Mouse (Mus musculus): ENCODE data around the gene Fbxw8. TPM values are rescaled to one million over a fixed set of nuclear protein-coding genes. Genes with fewer than 3 reads are reported as not detected.

The Fbxw8 gene
- polyA plus RNA-seq, 1 experiment = 28.3 TPM

DNA sequence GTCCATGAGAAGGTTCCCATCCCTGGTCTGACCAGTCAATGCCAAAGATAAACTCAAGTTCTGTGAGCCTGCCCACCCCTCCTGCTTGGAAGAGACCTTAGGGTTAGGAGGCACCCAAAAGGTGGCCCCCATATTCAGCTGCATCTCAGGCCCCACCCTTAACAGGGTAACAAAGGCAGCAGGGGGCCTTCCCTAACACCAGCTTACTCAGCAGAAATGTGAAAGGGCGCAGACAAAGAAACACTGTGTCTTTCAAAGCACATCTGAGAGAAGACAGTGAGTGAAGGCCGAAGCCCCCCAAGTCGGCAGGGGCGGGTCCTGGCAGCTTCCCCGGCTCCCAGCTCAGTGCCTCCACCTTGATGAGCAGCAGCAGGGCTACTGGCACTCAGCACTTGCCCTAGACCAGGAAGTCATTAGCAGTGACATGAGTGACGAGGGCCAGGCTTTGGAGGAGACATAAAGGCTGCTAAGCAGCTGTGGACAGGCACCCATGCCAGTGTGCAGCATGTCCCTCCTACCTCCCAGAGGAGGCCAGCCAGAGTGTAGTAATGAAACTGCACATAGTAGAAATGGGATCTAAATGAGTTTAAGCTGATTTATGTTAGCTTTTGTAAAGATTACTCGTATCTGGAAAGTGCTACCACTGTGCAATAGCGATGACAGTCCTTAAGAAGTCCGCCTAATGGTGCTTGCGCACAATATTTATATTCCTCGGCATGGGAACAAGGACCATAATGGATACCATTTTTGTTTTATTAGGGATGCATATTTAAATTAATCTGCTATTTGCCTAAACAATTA lies 56.0 kb downstream of the Fbxw8 start:
- peaks cover 3% of the 10 kb centered on the region; the same call in 1 of the 2 replicates for H3K36me3 ChIP-seq (ENCODE audit: control insufficient read depth, insufficient read depth, low read length)
- no peaks in the 10 kb centered on the region for H3K27me3 ChIP-seq (ENCODE audit: control insufficient read depth, insufficient read depth, low read length)
- no peaks in the 10 kb centered on the region for H3K4me1 ChIP-seq (ENCODE audit: control insufficient read depth, insufficient read depth, insufficient read length, low read length)
- no peak overlapping the region for H3K4me3 ChIP-seq (ENCODE audit: low read depth, low read length)
- 85% methylated on average over 11 of the region's 11 CpGs for WGBS
- TF ChIP-seq POLR2A (IDR thresholded peaks at IDR 0.05; ENCODE audit: low read depth, low read length) = no peak
- no peak for TF ChIP-seq CTCF (IDR thresholded peaks at IDR 0.05; ENCODE audit: extremely low read depth, insufficient read length, insufficient replicate concordance, low read depth, low read length)
- H3K27ac ChIP-seq (ENCODE audit: insufficient read depth, low read depth, low read length) = no peak overlapping the region

DNA sequence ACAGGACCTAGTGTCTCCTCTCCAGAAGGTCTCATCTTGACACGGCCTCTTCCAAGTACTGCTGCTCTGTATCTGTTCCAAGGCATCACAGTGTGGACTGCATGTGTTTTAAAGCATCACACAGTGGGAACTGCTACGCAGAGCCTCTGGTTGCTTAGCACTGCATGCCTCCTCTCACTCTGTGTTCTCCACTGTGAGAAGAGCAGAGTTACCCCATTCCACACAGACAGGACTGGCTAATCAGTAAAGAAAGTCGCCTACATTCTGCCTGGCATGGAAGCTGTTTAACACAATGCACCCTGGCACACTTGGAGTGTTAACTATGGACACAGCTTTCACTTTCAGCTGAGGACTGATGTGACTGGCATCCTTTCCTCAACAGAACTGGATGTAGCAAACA lies 58.9 kb downstream of the Fbxw8 start:
- H3K4me1 ChIP-seq (ENCODE audit: control insufficient read depth, insufficient read depth, insufficient read length, low read length) = no peaks in the 10 kb centered on the region
- peaks cover 12% of the 10 kb centered on the region for H3K36me3 ChIP-seq (ENCODE audit: control insufficient read depth, insufficient read depth, low read length)
- H3K27ac ChIP-seq (ENCODE audit: insufficient read depth, low read depth, low read length) = no peak overlapping the region
- TF ChIP-seq CTCF (IDR thresholded peaks at IDR 0.05; ENCODE audit: extremely low read depth, insufficient read length, insufficient replicate concordance, low read depth, low read length) = no peak
- TF ChIP-seq POLR2A (IDR thresholded peaks at IDR 0.05; ENCODE audit: low read depth, low read length) = no peak
- WGBS = 79% methylated on average over 3 of the region's 3 CpGs
- no peak overlapping the region for H3K4me3 ChIP-seq (ENCODE audit: low read depth, low read length)
- H3K27me3 ChIP-seq (ENCODE audit: control insufficient read depth, insufficient read depth, low read length) = no peaks in the 10 kb centered on the region

DNA sequence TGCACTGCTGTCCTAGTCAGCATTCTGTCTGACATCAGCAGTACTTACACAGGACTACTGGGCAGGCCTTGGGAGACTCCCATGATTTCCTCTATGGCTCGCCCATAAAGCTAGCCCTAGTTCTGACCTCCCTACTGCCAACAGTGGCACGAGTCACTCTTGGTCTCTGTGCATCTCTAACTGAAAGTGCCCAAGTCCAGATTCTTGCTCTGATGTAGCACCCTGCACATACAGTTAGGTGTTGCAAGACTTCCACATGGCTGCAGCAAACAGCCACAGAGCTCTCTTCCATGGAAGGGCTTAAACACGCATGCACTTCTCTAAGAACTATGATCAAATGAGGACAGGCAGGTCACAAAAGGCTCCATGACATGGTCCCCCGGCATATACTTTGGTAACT lies 59.4 kb downstream of the Fbxw8 start:
- no peaks in the 10 kb centered on the region for H3K27me3 ChIP-seq (ENCODE audit: control insufficient read depth, insufficient read depth, low read length)
- H3K36me3 ChIP-seq (ENCODE audit: control insufficient read depth, insufficient read depth, low read length) = peaks cover 15% of the 10 kb centered on the region
- H3K4me3 ChIP-seq (ENCODE audit: low read depth, low read length) = no peak overlapping the region
- H3K27ac ChIP-seq (ENCODE audit: insufficient read depth, low read depth, low read length) = no peak overlapping the region
- 82% methylated on average over 4 of the region's 4 CpGs for WGBS
- TF ChIP-seq CTCF (IDR thresholded peaks at IDR 0.05; ENCODE audit: extremely low read depth, insufficient read length, insufficient replicate concordance, low read depth, low read length) = no peak
- TF ChIP-seq POLR2A (IDR thresholded peaks at IDR 0.05; ENCODE audit: low read depth, low read length) = no peak
- H3K4me1 ChIP-seq (ENCODE audit: control insufficient read depth, insufficient read depth, insufficient read length, low read length) = no peaks in the 10 kb centered on the region

DNA sequence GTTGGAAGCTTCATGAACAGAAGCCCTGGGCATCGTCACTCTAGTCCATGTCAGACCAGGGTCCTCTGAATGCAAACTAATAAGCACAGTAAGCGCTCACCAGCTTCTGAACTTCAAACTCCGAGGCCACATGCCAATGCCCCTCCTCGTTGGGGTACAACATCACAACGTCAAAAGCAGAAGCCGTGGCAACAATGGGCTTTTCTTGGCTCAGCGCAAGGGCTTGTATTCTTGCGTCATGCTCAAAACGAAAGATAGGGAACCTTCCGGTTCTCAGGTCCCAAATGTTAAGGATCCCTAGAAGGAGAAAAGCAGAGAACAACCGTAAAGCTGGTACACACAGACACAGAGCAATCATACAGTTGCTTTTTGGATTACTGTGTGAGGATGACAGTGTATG lies 59.8 kb downstream of the Fbxw8 start:
- H3K4me1 ChIP-seq (ENCODE audit: control insufficient read depth, insufficient read depth, insufficient read length, low read length) = no peaks in the 10 kb centered on the region
- H3K27me3 ChIP-seq (ENCODE audit: control insufficient read depth, insufficient read depth, low read length) = no peaks in the 10 kb centered on the region
- no peak overlapping the region for H3K4me3 ChIP-seq (ENCODE audit: low read depth, low read length)
- WGBS = 88% methylated on average over 11 of the region's 11 CpGs
- H3K36me3 ChIP-seq (ENCODE audit: control insufficient read depth, insufficient read depth, low read length) = peaks cover 19% of the 10 kb centered on the region
- H3K27ac ChIP-seq (ENCODE audit: insufficient read depth, low read depth, low read length) = no peak overlapping the region
- TF ChIP-seq CTCF (IDR thresholded peaks at IDR 0.05; ENCODE audit: extremely low read depth, insufficient read length, insufficient replicate concordance, low read depth, low read length) (no peak), POLR2A (IDR thresholded peaks at IDR 0.05; ENCODE audit: low read depth, low read length) (no peak)

DNA sequence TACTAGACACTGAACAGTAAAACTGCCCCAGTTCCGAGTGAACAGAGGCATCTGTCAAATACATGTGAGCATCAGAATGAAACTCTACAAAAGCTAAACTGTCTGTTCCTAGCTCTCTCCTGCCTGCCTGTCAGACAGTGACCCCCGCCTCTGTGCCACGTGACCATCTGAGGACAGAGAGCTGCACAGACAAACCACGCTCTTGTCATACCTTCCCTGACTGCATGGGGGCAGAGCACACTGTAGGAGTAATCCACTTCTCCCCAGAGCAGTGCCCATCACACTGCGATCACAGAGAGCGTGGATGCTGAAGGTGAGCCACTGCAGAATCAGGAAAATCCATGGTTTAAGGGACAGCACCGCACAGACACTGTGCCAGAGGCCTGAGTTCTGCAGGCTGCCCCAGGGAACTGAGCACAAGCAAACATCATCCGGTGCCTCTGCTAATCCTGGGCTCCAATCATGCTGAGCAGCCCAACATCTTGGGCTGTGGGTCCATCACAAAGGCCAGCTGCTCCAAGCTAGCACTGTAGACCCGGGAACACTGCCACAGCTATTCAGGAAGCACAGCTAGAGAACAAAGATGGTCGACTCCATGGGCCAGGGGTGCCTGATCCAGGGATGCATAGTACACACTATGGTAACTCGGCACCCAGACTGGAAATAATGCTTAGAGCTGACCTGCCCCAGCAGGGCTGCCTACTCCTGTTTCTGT lies 61.8 kb downstream of the Fbxw8 start:
- Histone ChIP-seq H3K4me3 (ENCODE audit: low read depth, low read length) (no peak overlapping the region), H3K27ac (ENCODE audit: insufficient read depth, low read depth, low read length) (no peak overlapping the region), H3K36me3 (ENCODE audit: control insufficient read depth, insufficient read depth, low read length) (peaks cover 24% of the 10 kb centered on the region)

DNA sequence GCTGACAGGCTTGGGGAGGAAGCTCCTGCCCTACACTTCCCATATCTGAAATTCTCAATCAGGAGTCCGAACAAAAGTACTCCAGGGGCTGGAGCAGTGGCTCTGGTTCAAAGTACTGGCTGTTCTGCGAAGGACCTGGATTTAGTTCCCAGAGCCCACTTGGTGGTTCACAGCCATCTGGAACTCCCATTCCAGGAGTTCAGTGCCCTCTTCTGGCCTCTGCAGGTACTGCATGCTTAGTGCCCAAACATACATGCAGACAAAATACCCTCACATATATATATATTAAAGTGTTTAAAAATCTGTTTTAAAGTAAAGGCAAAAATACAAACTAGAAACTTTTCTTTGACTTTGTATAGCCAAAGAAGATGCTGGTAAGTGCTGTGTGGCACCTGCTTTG lies 64.4 kb downstream of the Fbxw8 start:
- Histone ChIP-seq H3K27ac (ENCODE audit: insufficient read depth, low read depth, low read length) (no peak overlapping the region), H3K4me1 (ENCODE audit: control insufficient read depth, insufficient read depth, insufficient read length, low read length) (no peaks in the 10 kb centered on the region; the same call in 1 of the 2 replicates), H3K36me3 (ENCODE audit: control insufficient read depth, insufficient read depth, low read length) (peaks cover 24% of the 10 kb centered on the region), H3K27me3 (ENCODE audit: control insufficient read depth, insufficient read depth, low read length) (no peaks in the 10 kb centered on the region), H3K4me3 (ENCODE audit: low read depth, low read length) (no peak overlapping the region)
- TF ChIP-seq POLR2A (IDR thresholded peaks at IDR 0.05; ENCODE audit: low read depth, low read length) = no peak
- TF ChIP-seq CTCF (IDR thresholded peaks at IDR 0.05; ENCODE audit: extremely low read depth, insufficient read length, insufficient replicate concordance, low read depth, low read length) = peak; percentile 53; the same call in 1 of the 2 replicates
- WGBS = 91% methylated on average over 2 of the region's 2 CpGs

More for the DNA sequence above, 61.8 kb downstream of the Fbxw8 start:
- TF ChIP-seq POLR2A (IDR thresholded peaks at IDR 0.05; ENCODE audit: low read depth, low read length) (no peak), CTCF (IDR thresholded peaks at IDR 0.05; ENCODE audit: extremely low read depth, insufficient read length, insufficient replicate concordance, low read depth, low read length) (no peak)
- Histone ChIP-seq H3K4me1 (ENCODE audit: control insufficient read depth, insufficient read depth, insufficient read length, low read length) (no peaks in the 10 kb centered on the region), H3K27me3 (ENCODE audit: control insufficient read depth, insufficient read depth, low read length) (no peaks in the 10 kb centered on the region)
- WGBS = 86% methylated on average over 11 of the region's 11 CpGs

DNA sequence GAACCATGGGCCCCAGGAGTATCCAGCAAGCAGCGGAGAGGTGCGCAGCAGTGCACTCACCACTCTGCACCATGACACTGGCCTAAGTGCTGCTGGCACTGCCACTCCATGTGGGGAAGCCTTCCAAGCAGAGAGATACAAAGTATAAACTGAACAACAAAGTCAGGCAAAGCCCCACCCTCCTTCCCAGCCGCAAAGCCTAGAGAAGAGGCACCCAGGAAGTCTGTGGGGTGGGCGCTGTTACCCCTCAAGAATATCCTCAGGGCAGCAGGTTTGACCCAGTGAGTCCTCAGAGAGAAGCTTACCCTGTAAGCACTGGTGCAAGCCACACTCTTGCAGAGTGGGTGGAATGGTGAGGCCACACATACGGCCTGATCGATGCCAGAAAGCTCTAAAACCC lies 65.2 kb downstream of the Fbxw8 start:
- Histone ChIP-seq H3K4me3 (ENCODE audit: low read depth, low read length) (no peak overlapping the region), H3K27ac (ENCODE audit: insufficient read depth, low read depth, low read length) (no peak overlapping the region), H3K4me1 (ENCODE audit: control insufficient read depth, insufficient read depth, insufficient read length, low read length) (no peaks in the 10 kb centered on the region; the same call in 1 of the 2 replicates), H3K36me3 (ENCODE audit: control insufficient read depth, insufficient read depth, low read length) (peaks cover 22% of the 10 kb centered on the region), H3K27me3 (ENCODE audit: control insufficient read depth, insufficient read depth, low read length) (no peaks in the 10 kb centered on the region)
- WGBS = 97% methylated on average over 6 of the region's 6 CpGs
- TF ChIP-seq CTCF (IDR thresholded peaks at IDR 0.05; ENCODE audit: extremely low read depth, insufficient read length, insufficient replicate concordance, low read depth, low read length) (no peak), POLR2A (IDR thresholded peaks at IDR 0.05; ENCODE audit: low read depth, low read length) (no peak)
